Mouse (Mus musculus): ENCODE data around the gene Sult6b1. TPM values are rescaled to one million over a fixed set of nuclear protein-coding genes. Genes with fewer than 3 reads are reported as not detected.

Sult6b1 gene
- polyA plus RNA-seq, 1 experiment = not detected

- TF ChIP-seq POLR2A (IDR thresholded peaks at IDR 0.05; ENCODE audit: borderline replicate concordance, extremely low read depth, low read depth, low read length) = no peak
- no peak for TF ChIP-seq CTCF (IDR thresholded peaks at IDR 0.05; ENCODE audit: insufficient read depth, low read length)
- no peaks in the 10 kb centered on the region for H3K4me1 ChIP-seq (ENCODE audit: control insufficient read depth, insufficient read depth, low read length)
- no peak for DNase-seq
- WGBS = 71% methylated on average over 9 of the region's 9 CpGs
- no peak overlapping the region for H3K4me3 ChIP-seq (replicated peaks; ENCODE audit: extremely low read depth, low read depth, low read length)
These were observed 15.8 kb downstream of the Sult6b1 start for GRCm38 (mm10) chr17:78891020-78891419.

- TF ChIP-seq CTCF (IDR thresholded peaks at IDR 0.05; ENCODE audit: insufficient read depth, low read length) (no peak), POLR2A (IDR thresholded peaks at IDR 0.05; ENCODE audit: borderline replicate concordance, extremely low read depth, low read depth, low read length) (no peak)
- 53% methylated on average over 3 of the region's 3 CpGs for WGBS
- H3K4me1 ChIP-seq (ENCODE audit: control insufficient read depth, insufficient read depth, low read length) = no peaks in the 10 kb centered on the region
These were observed 17.6 kb downstream of the Sult6b1 start for GRCm38 (mm10) chr17:78889184-78889583.

GRCm38 (mm10) chr17:78888554-78888953 is 18.2 kb downstream of the Sult6b1 start:
- H3K4me1 ChIP-seq (ENCODE audit: control insufficient read depth, insufficient read depth, low read length) = no peaks in the 10 kb centered on the region
- 73% methylated on average over 4 of the region's 4 CpGs for WGBS
- DNase-seq = no peak
- TF ChIP-seq POLR2A (IDR thresholded peaks at IDR 0.05; ENCODE audit: borderline replicate concordance, extremely low read depth, low read depth, low read length) (no peak), CTCF (IDR thresholded peaks at IDR 0.05; ENCODE audit: insufficient read depth, low read length) (no peak)
- no peak overlapping the region for H3K4me3 ChIP-seq (replicated peaks; ENCODE audit: extremely low read depth, low read depth, low read length)

More at GRCm38 (mm10) chr17:78889184-78889583, 17.6 kb downstream of the Sult6b1 start:
- no peak for DNase-seq
- no peak overlapping the region for H3K4me3 ChIP-seq (replicated peaks; ENCODE audit: extremely low read depth, low read depth, low read length)

GRCm38 (mm10) chr17:78885286-78886065 is 21.3 kb downstream of the Sult6b1 start:
- Histone ChIP-seq H3K4me1 (ENCODE audit: control insufficient read depth, insufficient read depth, low read length) (no peaks in the 10 kb centered on the region), H3K4me3 (replicated peaks; ENCODE audit: extremely low read depth, low read depth, low read length) (no peak overlapping the region)
- WGBS = 73% methylated on average over 5 of the region's 5 CpGs
- DNase-seq = no peak
- no peak for TF ChIP-seq POLR2A (IDR thresholded peaks at IDR 0.05; ENCODE audit: borderline replicate concordance, extremely low read depth, low read depth, low read length)
- TF ChIP-seq CTCF (IDR thresholded peaks at IDR 0.05; ENCODE audit: insufficient read depth, low read length) = no peak

GRCm38 (mm10) chr17:78883291-78883690 is 23.5 kb downstream of the Sult6b1 start:
- Histone ChIP-seq H3K4me3 (replicated peaks; ENCODE audit: extremely low read depth, low read depth, low read length) (no peak overlapping the region), H3K4me1 (ENCODE audit: control insufficient read depth, insufficient read depth, low read length) (no peaks in the 10 kb centered on the region)
- no peak for DNase-seq
- TF ChIP-seq POLR2A (IDR thresholded peaks at IDR 0.05; ENCODE audit: borderline replicate concordance, extremely low read depth, low read depth, low read length) (no peak), CTCF (IDR thresholded peaks at IDR 0.05; ENCODE audit: insufficient read depth, low read length) (no peak)
- 88% methylated on average over 4 of the region's 4 CpGs for WGBS

GRCm38 (mm10) chr17:78882401-78883112 is 24.2 kb downstream of the Sult6b1 start, which contains the start of gene Eif2ak2:
Gene Eif2ak2, minus strand, starts transcription at chr17:78882573.
- DNase-seq = peak; percentile 83
- TF ChIP-seq CTCF (IDR thresholded peaks at IDR 0.05; ENCODE audit: insufficient read depth, low read length) (no peak), POLR2A (IDR thresholded peaks at IDR 0.05; ENCODE audit: borderline replicate concordance, extremely low read depth, low read depth, low read length) (peak; percentile 76; the same call in 1 of the 2 replicates)
- 1% methylated on average over 28 of the region's 28 CpGs for WGBS
- Histone ChIP-seq H3K4me1 (ENCODE audit: control insufficient read depth, insufficient read depth, low read length) (no peaks in the 10 kb centered on the region), H3K4me3 (replicated peaks; ENCODE audit: extremely low read depth, low read depth, low read length) (peak within 1 kb of the TSS; percentile 71)

GRCm38 (mm10) chr17:78881878-78882304 is 24.9 kb downstream of the Sult6b1 start:
- WGBS = 8% methylated on average over 6 of the region's 7 CpGs

GRCm38 (mm10) chr17:78873886-78874285 is 32.9 kb downstream of the Sult6b1 start:
- TF ChIP-seq POLR2A (IDR thresholded peaks at IDR 0.05; ENCODE audit: borderline replicate concordance, extremely low read depth, low read depth, low read length) (no peak), CTCF (IDR thresholded peaks at IDR 0.05; ENCODE audit: insufficient read depth, low read length) (no peak)
- WGBS = 93% methylated on average over 6 of the region's 6 CpGs

More at GRCm38 (mm10) chr17:78881878-78882304, 24.9 kb downstream of the Sult6b1 start:
- H3K4me1 ChIP-seq (ENCODE audit: control insufficient read depth, insufficient read depth, low read length) = no peaks in the 10 kb centered on the region
- peak; percentile 11 for DNase-seq
- peak overlapping the region; percentile 71 for H3K4me3 ChIP-seq (replicated peaks; ENCODE audit: extremely low read depth, low read depth, low read length)
- no peak for TF ChIP-seq POLR2A (IDR thresholded peaks at IDR 0.05; ENCODE audit: borderline replicate concordance, extremely low read depth, low read depth, low read length)

GRCm38 (mm10) chr17:78856243-78856642 is 50.5 kb downstream of the Sult6b1 start:
- no peak for TF ChIP-seq CTCF (IDR thresholded peaks at IDR 0.05; ENCODE audit: insufficient read depth, low read length)
- no peak for TF ChIP-seq POLR2A (IDR thresholded peaks at IDR 0.05; ENCODE audit: borderline replicate concordance, extremely low read depth, low read depth, low read length)
- 86% methylated on average over 10 of the region's 10 CpGs for WGBS
- H3K4me3 ChIP-seq (replicated peaks; ENCODE audit: extremely low read depth, low read depth, low read length) = no peak overlapping the region
- no peaks in the 10 kb centered on the region for H3K4me1 ChIP-seq (ENCODE audit: control insufficient read depth, insufficient read depth, low read length)
- no peak for DNase-seq

More at GRCm38 (mm10) chr17:78873886-78874285, 32.9 kb downstream of the Sult6b1 start:
- Histone ChIP-seq H3K4me3 (replicated peaks; ENCODE audit: extremely low read depth, low read depth, low read length) (no peak overlapping the region), H3K4me1 (ENCODE audit: control insufficient read depth, insufficient read depth, low read length) (no peaks in the 10 kb centered on the region)
- DNase-seq = no peak

All from lung, adult 2 months (tissue).